Mouse (Mus musculus) limb, embryonic 14.5 days (tissue): ENCODE data around the gene Sox8. TPM values are rescaled to one million over a fixed set of nuclear protein-coding genes. Genes with fewer than 3 reads are reported as not detected.

ENCODE experiments used
- ATAC-seq: fragments of 200-750 bp; cut with Nextera tagmentation; 2 replicates; pipeline ENCODE4 v1.8.0; 2017; ENCODE audit warnings: low read depth, moderate number of reproducible peaks, moderate TSS enrichment; ENCODE audit not compliant: low FRiP score
- DNase-seq: peaks from one replicate; pipeline ENCODE4 v3.0.0-alpha.2; 2015; ENCODE audit warnings: low spot score
- H3K27ac ChIP-seq: fragments of 300-500 bp; sonication (generic); replicated peaks from 2 replicates; pipeline ENCODE4 v1.5.1; 2014; ENCODE audit warnings: low read depth, mild to moderate bottlenecking, low read length, moderate library complexity, mixed read lengths
- H3K27me3 ChIP-seq: fragments of 300-500 bp; sonication (generic); 2 replicates; pipeline ENCODE4 v1.6.1; 2014; ENCODE audit warnings: low read length, mixed read lengths; ENCODE audit not compliant: control insufficient read depth, insufficient read depth
- H3K36me3 ChIP-seq: fragments of 300-500 bp; sonication (generic); 2 replicates; pipeline ENCODE4 v1.6.1; 2014; ENCODE audit warnings: mild to moderate bottlenecking, low read length, moderate library complexity, mixed read lengths; ENCODE audit not compliant: control insufficient read depth, insufficient read depth
- H3K4me1 ChIP-seq: fragments of 300-500 bp; sonication (generic); 2 replicates; pipeline ENCODE4 v1.6.1; 2014; ENCODE audit warnings: antibody characterized with exemption, low read length, mixed read lengths; ENCODE audit not compliant: control insufficient read depth, insufficient read depth
- H3K4me2 ChIP-seq: fragments of 300-500 bp; sonication (generic); replicated peaks from 2 replicates; pipeline ENCODE4 v1.6.1; 2014; ENCODE audit warnings: low read depth, mild to moderate bottlenecking, low read length, moderate library complexity; ENCODE audit not compliant: severe bottlenecking
- H3K4me3 ChIP-seq: fragments of 300-500 bp; sonication (generic); replicated peaks from 2 replicates; pipeline ENCODE4 v1.5.1; 2014; ENCODE audit warnings: low read length
- H3K9ac ChIP-seq: fragments of 300-500 bp; sonication (generic); 2 replicates; pipeline ENCODE4 v1.6.1; 2014; ENCODE audit warnings: mild to moderate bottlenecking, low read depth, low read length, moderate library complexity; ENCODE audit not compliant: severe bottlenecking
- H3K9me3 ChIP-seq: fragments of 300-500 bp; sonication (generic); 2 replicates; pipeline ENCODE4 v1.6.1; 2016; ENCODE audit warnings: low read length; ENCODE audit not compliant: control insufficient read depth
- POLR2A ChIP-seq: fragments of 200-500 bp; IDR thresholded peaks from 2 replicates; pipeline ENCODE4 v1.8.0; 2012; ENCODE audit warnings: inconsistent platforms, mild to moderate bottlenecking, moderate library complexity, borderline replicate concordance; ENCODE audit not compliant: insufficient read depth, insufficient read length; ENCODE audit errors: extremely low read depth
- WGBS: fragments of 180-500 bp; shearing (Covaris S2); extraction: QIAGEN DNeasy Blood & Tissue Kit; methylation state at CpG from one replicate; pipeline ENCODE4 v1.1.7; 2014; 5-methylcytosine and 5-hydroxymethylcytosine counted together
- polyA plus RNA-seq, 2 experiments: library from polyadenylated mRNA; depleted of rRNA in 1 of 2; stranded (reverse) in 1 of 2; unstranded in 1 of 2; fragments of >200 nt; fragmentation: Nextera tagmentation in 1 of 2; extraction: Ambion mirVana in 1 of 2; gene quantifications; 2 replicates each; pipeline versions ENCODE4 v1.2.1 to v1.2.3; 2012 to 2014

Gene Sox8
- polyA plus RNA-seq, 2 experiments, result 16.3 to 16.7 TPM

- H3K27ac ChIP-seq, result peak overlapping the region; percentile 44; the same call in 1 of the 2 replicates
- H3K36me3 ChIP-seq, result no peaks in the 10 kb centered on the region
- no peaks in the 10 kb centered on the region for H3K9me3 ChIP-seq
- peak overlapping the region; percentile 13; the same call in 1 of the 2 replicates for H3K9ac ChIP-seq
- no peak overlapping the region for H3K4me2 ChIP-seq
- DNase-seq, result peak; percentile 44
- peaks cover 23% of the 10 kb centered on the region for H3K4me1 ChIP-seq
- no peak for TF ChIP-seq POLR2A
- no peaks in the 10 kb centered on the region for H3K27me3 ChIP-seq
- 10% methylated on average over 3 of the region's 3 CpGs for WGBS
- peak; percentile 50; the same call in 1 of the 2 replicates for ATAC-seq
- H3K4me3 ChIP-seq, result no peak overlapping the region
These were observed 15.3 kb downstream of the Sox8 start for GRCm38 (mm10) chr17:25555159-25555558.

DNA sequence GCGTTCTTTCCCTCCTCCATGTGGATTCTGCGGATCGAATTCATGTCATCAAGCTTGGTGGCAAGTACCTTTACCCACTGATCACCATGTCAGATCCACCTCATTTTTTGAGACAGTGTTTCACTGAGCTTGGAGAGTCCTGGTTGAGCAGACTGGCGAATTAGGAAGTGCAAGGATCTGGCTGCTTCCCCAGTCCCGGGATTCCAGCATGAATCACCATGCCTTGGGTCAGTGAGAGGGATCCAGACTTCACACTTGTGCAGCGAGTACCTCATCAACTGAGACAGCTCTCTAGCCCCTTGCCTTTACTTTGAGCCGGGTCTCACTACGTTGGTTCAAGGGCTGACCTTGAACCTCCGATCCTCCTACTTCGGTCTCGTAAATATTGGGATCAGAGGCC lies 19.2 kb downstream of the Sox8 start:
- H3K36me3 ChIP-seq, result no peaks in the 10 kb centered on the region
- no peak overlapping the region for H3K4me3 ChIP-seq
- H3K9ac ChIP-seq, result no peak overlapping the region
- 87% methylated on average over 11 of the region's 11 CpGs for WGBS
- TF ChIP-seq POLR2A, result no peak
- no peak overlapping the region for H3K4me2 ChIP-seq
- H3K27me3 ChIP-seq, result no peaks in the 10 kb centered on the region
- no peak for DNase-seq
- no peak for ATAC-seq
- H3K27ac ChIP-seq, result no peak overlapping the region
- H3K4me1 ChIP-seq, result peaks cover 14% of the 10 kb centered on the region
- H3K9me3 ChIP-seq, result no peaks in the 10 kb centered on the region

- Histone ChIP-seq H3K4me2 (no peak overlapping the region), H3K9ac (no peak overlapping the region), H3K4me1 (peaks cover under 1% of the 10 kb centered on the region), H3K27me3 (no peaks in the 10 kb centered on the region), H3K9me3 (no peaks in the 10 kb centered on the region), H3K27ac (no peak overlapping the region), H3K36me3 (no peaks in the 10 kb centered on the region), H3K4me3 (no peak overlapping the region)
- TF ChIP-seq POLR2A, result no peak
- ATAC-seq (0 out of 2 replicates have a peak, but pooled peaks have one; percentile 26), DNase-seq (no peak)
- WGBS, result 82% methylated on average over 5 of the region's 5 CpGs
These were observed 20.5 kb downstream of the Sox8 start for GRCm38 (mm10) chr17:25550020-25550419.

DNA sequence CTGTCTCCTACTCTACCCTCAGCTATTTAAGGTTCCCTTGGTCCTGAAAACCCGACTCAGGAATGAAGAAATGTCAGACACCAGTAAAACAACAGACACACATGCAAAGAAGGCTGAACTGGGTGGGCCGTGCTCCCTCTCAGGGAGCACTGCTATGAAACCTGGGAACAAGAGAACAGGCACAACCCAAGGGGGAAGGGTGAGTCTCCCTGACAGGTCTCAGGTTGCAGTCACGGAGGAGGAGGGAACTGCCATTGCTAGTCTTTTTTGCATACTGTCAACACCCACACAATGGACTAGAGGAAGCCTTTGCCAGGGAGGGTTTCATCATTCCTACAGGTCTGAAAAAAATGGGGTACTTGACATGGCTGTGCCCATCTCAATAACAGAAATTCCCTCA lies 23.5 kb downstream of the Sox8 start:
- H3K9me3 ChIP-seq, result no peaks in the 10 kb centered on the region
- no peak overlapping the region for H3K9ac ChIP-seq
- DNase-seq, result no peak
- H3K36me3 ChIP-seq, result no peaks in the 10 kb centered on the region
- H3K4me2 ChIP-seq, result no peak overlapping the region
- H3K27ac ChIP-seq, result no peak overlapping the region
- no peak for TF ChIP-seq POLR2A
- H3K27me3 ChIP-seq, result no peaks in the 10 kb centered on the region
- 33% methylated on average over 3 of the region's 3 CpGs for WGBS
- no peak for ATAC-seq
- no peak overlapping the region for H3K4me3 ChIP-seq
- H3K4me1 ChIP-seq, result no peaks in the 10 kb centered on the region; the same call in 1 of the 2 replicates

DNA sequence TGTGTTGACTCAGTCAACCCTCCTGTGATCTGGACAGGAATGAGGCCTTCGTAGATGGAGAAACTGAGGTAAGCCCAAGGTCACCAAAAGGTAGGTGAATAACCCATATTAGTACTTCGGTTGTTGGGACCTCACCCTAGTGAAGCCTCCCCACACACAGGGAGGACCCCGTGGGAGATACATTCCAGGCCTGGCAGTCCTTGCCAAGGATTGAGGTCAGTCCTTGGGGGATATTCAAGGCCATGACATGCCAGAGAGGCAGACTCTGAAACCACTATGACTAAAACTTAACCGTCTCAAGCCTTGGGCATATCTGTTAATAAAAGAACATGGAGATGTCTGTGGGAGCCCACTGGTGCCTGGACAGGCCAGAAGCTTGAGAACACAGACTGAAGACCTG lies 28.7 kb downstream of the Sox8 start:
- Histone ChIP-seq H3K4me3 (no peak overlapping the region), H3K9ac (no peak overlapping the region), H3K4me1 (no peaks in the 10 kb centered on the region), H3K27me3 (no peaks in the 10 kb centered on the region), H3K27ac (no peak overlapping the region), H3K9me3 (no peaks in the 10 kb centered on the region), H3K36me3 (no peaks in the 10 kb centered on the region), H3K4me2 (no peak overlapping the region)
- DNase-seq (no peak), ATAC-seq (no peak)
- TF ChIP-seq POLR2A, result no peak
- 89% methylated on average over 4 of the region's 4 CpGs for WGBS

GRCm38 (mm10) chr17:25540731-25541130 lies 29.8 kb downstream of the Sox8 start:
- Histone ChIP-seq H3K27me3 (no peaks in the 10 kb centered on the region), H3K9ac (no peak overlapping the region), H3K27ac (no peak overlapping the region), H3K36me3 (no peaks in the 10 kb centered on the region), H3K4me1 (no peaks in the 10 kb centered on the region), H3K4me2 (no peak overlapping the region), H3K4me3 (no peak overlapping the region), H3K9me3 (no peaks in the 10 kb centered on the region)
- DNase-seq, result no peak
- no peak for ATAC-seq
- 71% methylated on average over 5 of the region's 5 CpGs for WGBS
- no peak for TF ChIP-seq POLR2A
